Mouse (Mus musculus): ENCODE measurements around the gene Aldh1b1.
A peak's percentile ranks its signal among the peaks of the same experiment; 100 is the strongest.

The Aldh1b1 gene

GRCm38 (mm10) chr4:45785959-45786358 lies 12.9 kb upstream of the Aldh1b1 start:
- DNase-seq (ENCODE audit: low spot score): no peak

DNA sequence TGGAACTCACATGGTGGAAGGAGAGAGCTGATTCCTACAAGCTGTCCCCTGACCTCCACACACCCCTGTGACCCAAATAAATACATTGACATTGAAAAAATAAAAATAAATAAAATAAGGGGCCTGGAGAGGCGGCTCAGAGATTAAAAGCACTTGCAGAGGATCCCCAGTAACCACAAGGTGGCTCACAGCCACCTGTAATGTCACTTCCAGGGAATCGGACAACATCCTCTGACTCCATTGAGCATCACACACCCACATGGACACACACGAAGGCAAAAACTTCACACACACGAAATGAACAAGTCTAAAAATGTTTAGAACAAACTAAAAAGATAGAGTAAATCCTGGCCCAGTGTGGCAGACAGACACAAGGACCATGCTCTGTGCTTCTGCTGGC lies 12.1 kb upstream of the Aldh1b1 start:
- no peak for DNase-seq (ENCODE audit: low spot score)

DNA sequence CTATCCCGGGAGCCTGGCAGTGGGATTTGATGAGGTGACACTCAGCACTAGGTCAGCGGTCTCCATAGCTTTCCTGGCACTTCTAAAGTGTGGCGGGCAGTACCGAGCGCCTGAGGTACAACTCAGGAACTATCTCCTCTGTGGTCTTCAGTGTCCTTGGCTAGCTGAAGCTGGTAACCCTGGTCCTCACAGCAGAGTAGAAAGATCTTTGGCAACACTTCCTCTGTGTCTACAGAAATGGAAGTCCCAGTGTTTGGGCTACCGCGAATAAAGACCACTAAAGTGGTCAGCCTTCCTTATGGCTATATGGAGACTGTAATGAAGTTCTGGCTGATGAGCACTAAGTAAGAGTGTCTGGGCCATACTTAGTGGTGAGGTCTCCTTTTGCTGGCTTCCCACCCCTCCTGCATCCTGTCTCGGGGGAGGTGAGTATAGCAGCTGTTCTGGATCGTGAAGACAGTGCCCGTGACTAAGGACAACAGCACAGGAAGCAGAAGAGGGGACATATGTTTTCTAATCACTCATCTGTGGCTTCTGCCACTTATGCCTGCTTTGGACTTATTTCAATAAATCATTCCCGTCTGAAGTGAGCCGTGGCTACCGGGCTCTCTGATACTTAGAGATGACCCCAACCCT lies 10.3 kb upstream of the Aldh1b1 start:
- no peak for DNase-seq (ENCODE audit: low spot score)

GRCm38 (mm10) chr4:45789263-45789958 lies 9.4 kb upstream of the Aldh1b1 start:
- no peak for DNase-seq (ENCODE audit: low spot score)

- no peak for DNase-seq (ENCODE audit: low spot score)
These were observed 8.8 kb upstream of the Aldh1b1 start for GRCm38 (mm10) chr4:45790018-45790417.

GRCm38 (mm10) chr4:45795191-45795811 lies 3.5 kb upstream of the Aldh1b1 start:
- DNase-seq (ENCODE audit: low spot score): no peak

GRCm38 (mm10) chr4:45796760-45797159 lies 2.1 kb upstream of the Aldh1b1 start:
- no peak for DNase-seq (ENCODE audit: low spot score)

- DNase-seq (ENCODE audit: low spot score): no peak
These were observed 1.2 kb downstream of the Aldh1b1 start for GRCm38 (mm10) chr4:45799956-45800537.

GRCm38 (mm10) chr4:45802900-45803299 lies 4.1 kb downstream of the Aldh1b1 start:
- no peak for DNase-seq (ENCODE audit: low spot score)

GRCm38 (mm10) chr4:45808034-45808433 lies 9.2 kb downstream of the Aldh1b1 start:
- DNase-seq (ENCODE audit: low spot score): no peak

- no peak for DNase-seq (ENCODE audit: low spot score)
These were observed 12.4 kb downstream of the Aldh1b1 start for GRCm38 (mm10) chr4:45811250-45811649.

DNA sequence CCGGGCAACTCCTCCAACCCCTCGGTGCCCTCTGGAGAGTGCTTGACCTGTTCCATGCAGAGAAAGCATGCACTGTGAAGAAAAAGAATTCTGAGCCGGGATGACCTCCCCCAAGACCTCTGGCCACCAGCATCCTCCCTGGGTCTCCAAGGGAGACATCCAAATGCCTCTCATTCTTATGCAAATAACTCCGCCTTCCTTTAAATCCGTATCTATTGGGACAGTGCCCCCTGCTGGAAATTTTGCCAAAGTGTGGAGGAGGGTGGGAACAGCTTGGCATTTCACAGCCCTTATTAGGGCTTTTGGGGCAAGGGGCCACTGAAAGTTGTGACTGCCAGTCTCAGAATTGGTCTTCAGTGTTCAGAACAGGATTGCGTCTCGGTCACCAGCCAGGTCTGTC lies 16.7 kb downstream of the Aldh1b1 start:
- peak; percentile 74 for DNase-seq (ENCODE audit: low spot score)

DNA sequence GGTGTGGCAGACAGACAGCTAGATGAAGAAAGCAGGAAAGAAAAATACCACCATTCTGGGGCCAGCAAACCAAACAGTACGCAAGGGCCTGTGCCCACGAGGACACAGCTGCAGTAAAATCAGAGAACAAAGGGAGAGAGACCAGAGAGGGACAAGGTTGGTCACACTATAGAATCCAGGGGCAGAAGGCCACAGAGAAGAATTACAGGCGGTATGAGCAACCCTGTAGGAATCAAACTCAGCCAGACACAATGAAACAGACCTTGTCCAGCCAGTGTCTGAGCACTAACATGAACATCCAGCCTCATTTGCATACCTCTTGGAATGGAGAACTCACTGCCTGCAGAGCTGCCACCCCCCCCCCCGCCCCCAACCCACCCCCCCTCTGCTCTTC lies 20.0 kb downstream of the Aldh1b1 start:
- DNase-seq (ENCODE audit: low spot score): no peak

GRCm38 (mm10) chr4:45819208-45819931 lies 20.5 kb downstream of the Aldh1b1 start:
- DNase-seq (ENCODE audit: low spot score): no peak

DNA sequence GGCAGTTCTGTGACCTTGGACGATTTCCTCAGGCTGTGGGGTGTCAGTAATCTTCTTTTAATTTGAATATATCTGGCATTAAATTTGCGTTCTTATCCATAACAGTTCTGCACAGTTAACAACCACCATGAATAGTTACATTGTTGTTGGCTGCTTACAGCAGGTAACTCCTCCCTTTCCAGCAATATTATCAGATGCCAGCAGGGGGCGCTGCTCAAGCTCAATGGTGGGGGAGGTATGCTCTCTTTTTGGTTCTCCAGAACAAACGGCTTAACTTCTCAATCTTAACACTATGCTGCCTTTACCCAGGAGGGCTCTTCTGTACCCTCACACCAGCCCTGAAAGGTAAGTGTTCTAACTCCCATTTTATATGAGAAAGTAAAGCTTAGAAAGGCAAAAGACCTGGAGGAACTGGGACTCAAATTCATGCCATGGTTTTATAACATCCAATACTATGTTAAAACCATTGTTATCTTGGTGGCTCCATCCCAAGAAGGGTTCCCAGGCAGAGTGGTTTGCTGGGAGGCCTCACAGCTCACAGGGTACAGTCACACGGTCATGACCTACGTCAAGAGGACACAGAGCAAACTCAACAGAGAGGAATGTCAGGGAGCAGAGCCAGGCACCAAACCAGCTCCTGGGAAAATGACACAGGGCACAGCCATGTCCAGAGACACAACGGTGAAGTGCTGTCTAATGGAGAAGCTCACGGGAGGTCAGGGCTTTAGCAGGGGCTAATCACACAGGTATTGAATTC lies 21.4 kb downstream of the Aldh1b1 start:
- DNase-seq (ENCODE audit: low spot score): peak; percentile 85

GRCm38 (mm10) chr4:45821995-45822394 lies 23.2 kb downstream of the Aldh1b1 start:
- DNase-seq (ENCODE audit: low spot score): no peak

GRCm38 (mm10) chr4:45822781-45823575 lies 24.2 kb downstream of the Aldh1b1 start:
- DNase-seq (ENCODE audit: low spot score): no peak

GRCm38 (mm10) chr4:45824049-45824760 lies 25.4 kb downstream of the Aldh1b1 start:
- DNase-seq (ENCODE audit: low spot score): no peak

GRCm38 (mm10) chr4:45824761-45825556 lies 26.1 kb downstream of the Aldh1b1 start:
- DNase-seq (ENCODE audit: low spot score): no peak

Data from testis, postnatal 10 days (tissue).